In genomic region chr13:36726951-36727778, GRCm38 (mm10) we compare ENCODE assay signal across 8 mouse cellular contexts. TPM values are rescaled to one million over a fixed set of nuclear protein-coding genes. Genes with fewer than 3 reads are reported as not detected.
DNase-seq lines count a peak whose midpoint lies in the region; ATAC-seq and TF ChIP-seq lines count a peak whose summit lies in the region.

No protein-coding gene starts in this region.

- H3K27ac ChIP-seq in thymus, adult 2 months (ENCODE audit: control insufficient read depth, insufficient read depth, low read length), result no peak overlapping the region
- H3K27ac ChIP-seq in hindbrain, embryonic 10.5 days, result peak overlapping the region; percentile 85
- 0 out of 2 replicates have a peak overlapping the region, but pooled peaks have one; percentile 18 for H3K27ac ChIP-seq in limb, embryonic 11.5 days (replicated peaks; ENCODE audit: low read depth, low read length)
- peak overlapping the region; percentile 85 for H3K27ac ChIP-seq in neural tube, embryonic 12.5 days

- no peak for TF ChIP-seq CTCF in thymus, adult 2 months (IDR thresholded peaks at IDR 0.05; ENCODE audit: borderline replicate concordance, control insufficient read depth, extremely low read depth, insufficient read depth, low read length, poor library complexity)

- 0 out of 2 replicates have a peak, but pooled peaks have one; percentile 5 for ATAC-seq in limb, embryonic 11.5 days (ENCODE audit: insufficient number of reproducible peaks, low FRiP score, low TSS enrichment, low read depth)
- ATAC-seq in neural tube, embryonic 12.5 days (ENCODE audit: low FRiP score, low read depth), result peak; percentile 45; the same call in 1 of the 2 replicates

- H3K4me2 ChIP-seq in limb, embryonic 11.5 days (ENCODE audit: low read depth, severe bottlenecking), result peak overlapping the region; percentile 72
- peak overlapping the region; percentile 58 for H3K4me2 ChIP-seq in neural tube, embryonic 12.5 days (replicated peaks)

- TF ChIP-seq POLR2A in thymus, adult 2 months (IDR thresholded peaks at IDR 0.05; ENCODE audit: control insufficient read depth, extremely low read depth, insufficient read depth, low read length, poor library complexity), result no peak

- no peak for DNase-seq in thymus, adult 2 months
- no peak for DNase-seq in thymus, adult 18-20 months
- peak; percentile 56 to 75 for DNase-seq in cerebellum, postnatal 36 days
- peak; percentile 67 for DNase-seq in hindbrain, embryonic 10.5 days (ENCODE audit: low spot score)
- peak; percentile 76 for DNase-seq in limb, embryonic 11.5 days (ENCODE audit: low spot score)
- DNase-seq in adrenal gland, postnatal 4 days (ENCODE audit: low spot score in 2 of 2), result no peak
- DNase-seq in adrenal gland, adult 18-20 months (ENCODE audit: low spot score in 2 of 2), result no peak

- H3K36me3 ChIP-seq in thymus, adult 2 months (ENCODE audit: control insufficient read depth, insufficient read depth, low read length), result no peaks in the 10 kb centered on the region
- H3K36me3 ChIP-seq in hindbrain, embryonic 10.5 days, result no peaks in the 10 kb centered on the region
- H3K36me3 ChIP-seq in limb, embryonic 11.5 days (ENCODE audit: control insufficient read depth, insufficient read depth, low read length), result no peaks in the 10 kb centered on the region
- no peaks in the 10 kb centered on the region for H3K36me3 ChIP-seq in neural tube, embryonic 12.5 days

- H3K9ac ChIP-seq in limb, embryonic 11.5 days (ENCODE audit: low read length), result peak overlapping the region; percentile 63
- peak overlapping the region; percentile 63 for H3K9ac ChIP-seq in neural tube, embryonic 12.5 days

- H3K4me3 ChIP-seq in thymus, adult 2 months (ENCODE audit: control insufficient read depth, insufficient read depth, low read length), result peak overlapping the region; percentile 29
- peak overlapping the region; percentile 49 for H3K4me3 ChIP-seq in hindbrain, embryonic 10.5 days
- H3K4me3 ChIP-seq in limb, embryonic 11.5 days (ENCODE audit: low read depth, low read length), result peak overlapping the region; percentile 39
- peak overlapping the region; percentile 33 for H3K4me3 ChIP-seq in neural tube, embryonic 12.5 days

- peaks cover 20% of the 10 kb centered on the region; the same call in 1 of the 2 replicates for H3K4me1 ChIP-seq in thymus, adult 2 months (replicated peaks; ENCODE audit: control insufficient read depth, insufficient read depth, low read length)
- H3K4me1 ChIP-seq in hindbrain, embryonic 10.5 days (replicated peaks), result peaks cover 44% of the 10 kb centered on the region
- H3K4me1 ChIP-seq in limb, embryonic 11.5 days (ENCODE audit: control insufficient read depth, insufficient read depth, low read length), result peaks cover 16% of the 10 kb centered on the region
- H3K4me1 ChIP-seq in neural tube, embryonic 12.5 days, result peaks cover 28% of the 10 kb centered on the region; the same call in 1 of the 2 replicates

- H3K27me3 ChIP-seq in thymus, adult 2 months (ENCODE audit: control insufficient read depth, insufficient read depth, low read length), result peaks cover 56% of the 10 kb centered on the region
- peaks cover 100% of the 10 kb centered on the region for H3K27me3 ChIP-seq in hindbrain, embryonic 10.5 days (ENCODE audit: insufficient read depth, poor library complexity, severe bottlenecking)
- H3K27me3 ChIP-seq in limb, embryonic 11.5 days (ENCODE audit: control insufficient read depth, insufficient read depth, low read length), result peaks cover 71% of the 10 kb centered on the region
- peaks cover 81% of the 10 kb centered on the region for H3K27me3 ChIP-seq in neural tube, embryonic 12.5 days (replicated peaks)

- no peaks in the 10 kb centered on the region for H3K9me3 ChIP-seq in hindbrain, embryonic 10.5 days
- H3K9me3 ChIP-seq in limb, embryonic 11.5 days (ENCODE audit: control insufficient read depth, low read length), result no peaks in the 10 kb centered on the region
- H3K9me3 ChIP-seq in neural tube, embryonic 12.5 days, result no peaks in the 10 kb centered on the region

- WGBS in thymus, adult 2 months, result 3% methylated on average over 34 of the region's 34 CpGs
- under 1% methylated on average over 34 of the region's 34 CpGs for WGBS in hindbrain, embryonic 10.5 days
- under 1% methylated on average over 34 of the region's 34 CpGs for WGBS in limb, embryonic 11.5 days
- WGBS in neural tube, embryonic 12.5 days, result under 1% methylated on average over 34 of the region's 34 CpGs

RNA-seq across cellular contexts. Expression of gene Nrn1, which starts 7.8 kb away (rescaled TPM):
- 1.1 and 1.9 TPM in 2 replicates for polyA plus RNA-seq in thymus, adult 2 months (2012; rRNA removed)
- polyA plus RNA-seq in hindbrain, embryonic 10.5 days (2016; fragmentation: Nextera tagmentation; extraction: Ambion mirVana), result 10.8 and 21.6 TPM in 2 replicates
- polyA plus RNA-seq in limb, embryonic 11.5 days (2014; fragmentation: Nextera tagmentation; extraction: Ambion mirVana), result 1.8 and 2.1 TPM in 2 replicates
- polyA plus RNA-seq in neural tube, embryonic 12.5 days (2016; fragmentation: Nextera tagmentation; extraction: Ambion mirVana), result 39.4 and 44.9 TPM in 2 replicates
- total RNA-seq in adrenal gland, postnatal 4 days (2021), result 10 to 100 TPM in 1 of 2 experiments, 1 to 10 TPM in 1; 3.5 to 17.2 TPM
- 1 to 10 TPM; 3.0 to 3.5 TPM for total RNA-seq in adrenal gland, adult 18-20 months (2021)

Comparison
In these comparisons a context has a peak if more than half of its experiments do, and no peak if none do; other contexts are left out.
1. DNase-seq: peak in cerebellum, postnatal 36 days (2 of 2), hindbrain, embryonic 10.5 days (single experiment) and limb, embryonic 11.5 days (single experiment); none in thymus, adult 2 months (single experiment), thymus, adult 18-20 months (0 of 2), adrenal gland, postnatal 4 days (0 of 2) and adrenal gland, adult 18-20 months (0 of 2).
2. Peak in every context shown above with its lines, with median percentiles within 50 percentile points of each other: H3K4me3 ChIP-seq.